Mouse (Mus musculus) intestine, embryonic 16.5 days (tissue): Measurements from ENCODE around the gene Fam89b. TPM values are rescaled to one million over a fixed set of nuclear protein-coding genes. Genes with fewer than 3 reads are reported as not detected.
A peak's percentile ranks its signal among the peaks of the same experiment; 100 is the strongest.

Experiments
- ATAC-seq: fragments of 200-750 bp; cut with Nextera tagmentation; 2 replicates; pipeline ENCODE4 v1.8.0; 2017; ENCODE audit warnings: moderate TSS enrichment, moderate library complexity
- H3K27ac ChIP-seq: fragments of 300-500 bp; sonication (generic); 2 replicates; pipeline ENCODE4 v1.5.1; 2014; ENCODE audit warnings: mild to moderate bottlenecking, low read length
- H3K27me3 ChIP-seq: fragments of 300-500 bp; sonication (generic); replicated peaks from 2 replicates; pipeline ENCODE4 v1.6.1; 2014; ENCODE audit warnings: low read length, control low read depth, mixed read lengths; ENCODE audit not compliant: control insufficient read depth, insufficient read depth
- H3K36me3 ChIP-seq: fragments of 300-500 bp; sonication (generic); 2 replicates; pipeline ENCODE4 v1.6.1; 2014; ENCODE audit warnings: low read length, control low read depth; ENCODE audit not compliant: control insufficient read depth, insufficient read depth
- H3K4me1 ChIP-seq: fragments of 300-500 bp; sonication (generic); 2 replicates; pipeline ENCODE4 v1.6.1; 2014; ENCODE audit warnings: low read length, control low read depth, mixed read lengths; ENCODE audit not compliant: control insufficient read depth, insufficient read depth
- H3K4me2 ChIP-seq: fragments of 300-500 bp; sonication (generic); 2 replicates; pipeline ENCODE4 v1.6.1; 2014; ENCODE audit warnings: low read depth, low read length, control low read depth
- H3K4me3 ChIP-seq: fragments of 300-500 bp; sonication (generic); 2 replicates; pipeline ENCODE4 v1.5.1; 2014; ENCODE audit warnings: mild to moderate bottlenecking, low read length
- H3K9ac ChIP-seq: fragments of 300-500 bp; sonication (generic); 2 replicates; pipeline ENCODE4 v1.6.1; 2014; ENCODE audit warnings: low read depth, low read length
- H3K9me3 ChIP-seq: fragments of 300-500 bp; sonication (generic); 2 replicates; pipeline ENCODE4 v1.6.1; 2016; ENCODE audit warnings: low read length, control low read depth; ENCODE audit not compliant: control insufficient read depth
- WGBS: fragments of 180-500 bp; shearing (Covaris S2); extraction: QIAGEN DNeasy Blood & Tissue Kit; methylation state at CpG from one replicate; pipeline ENCODE4 v1.1.7; 2014; 5-methylcytosine and 5-hydroxymethylcytosine counted together
- microRNA-seq: library from miRNA; unstranded; fragments of <30 nt; microRNA quantifications from one replicate; pipeline ENCODE4, GENCODE M21; 2016
- polyA plus RNA-seq: library from polyadenylated mRNA; unstranded; fragments of >200 nt; fragmentation: Nextera tagmentation; extraction: Ambion mirVana; gene quantifications from 2 replicates; pipeline ENCODE4 v1.2.1, GENCODE M21; 2015

Gene Fam89b
- polyA plus RNA-seq, 1 experiment from 2014 or later, result 57.8 TPM

- ATAC-seq, result no peak
- 0 out of 2 replicates have a peak overlapping the region, but pooled peaks have one; percentile 14 for H3K9ac ChIP-seq
- H3K4me3 ChIP-seq, result no peak overlapping the region
- peaks cover 10% of the 10 kb centered on the region for H3K4me1 ChIP-seq
- H3K4me2 ChIP-seq, result no peak overlapping the region
- H3K27ac ChIP-seq, result no peak overlapping the region; the same call in 1 of the 2 replicates
- H3K27me3 ChIP-seq, result no peaks in the 10 kb centered on the region
- no peaks in the 10 kb centered on the region for H3K9me3 ChIP-seq
- WGBS, result 89% methylated on average over 12 of the region's 12 CpGs
- H3K36me3 ChIP-seq, result peaks cover 17% of the 10 kb centered on the region
Observed at GRCm38 (mm10) chr19:5684236-5684635, 45.2 kb downstream of the Fam89b start.

GRCm38 (mm10) chr19:5680432-5680831 is 49.0 kb downstream of the Fam89b start:
- peaks cover 28% of the 10 kb centered on the region for H3K36me3 ChIP-seq
- ATAC-seq, result no peak
- 83% methylated on average over 4 of the region's 4 CpGs for WGBS

More at GRCm38 (mm10) chr19:5680432-5680831, 49.0 kb downstream of the Fam89b start:
- H3K9ac ChIP-seq, result no peak overlapping the region
- no peaks in the 10 kb centered on the region for H3K27me3 ChIP-seq
- H3K4me3 ChIP-seq, result no peak overlapping the region
- H3K27ac ChIP-seq, result no peak overlapping the region
- no peaks in the 10 kb centered on the region for H3K9me3 ChIP-seq
- H3K4me2 ChIP-seq, result no peak overlapping the region
- H3K4me1 ChIP-seq, result no peaks in the 10 kb centered on the region

Small RNA genes within 50 kb of the gene (microRNA-seq; reads per million reads assigned to microRNA genes)
- gene Mir6987, result not detected

Other genes starting within 250 kb of the Fam89b start
- gene Mus81, start 241.3 kb downstream of the Fam89b start, polyA plus RNA-seq, result 32.7 and 36.5 TPM in 2 replicates
- gene Cfl1, start 239.2 kb downstream of the Fam89b start, polyA plus RNA-seq, result 2,274 and 2,378 TPM in 2 replicates
- not detected in 2 replicates for gene 1700020D05Rik, start 225.9 kb downstream of the Fam89b start, polyA plus RNA-seq
- 6.9 and 7.4 TPM in 2 replicates for gene Snx32, start 219.1 kb downstream of the Fam89b start, polyA plus RNA-seq
- 24.4 and 25.6 TPM in 2 replicates for gene Ovol1, start 169.0 kb downstream of the Fam89b start, polyA plus RNA-seq
- gene Ap5b1, start 161.6 kb downstream of the Fam89b start, polyA plus RNA-seq, result 10.3 and 10.8 TPM in 2 replicates
- gene Rnaseh2c, start 127.8 kb downstream of the Fam89b start, polyA plus RNA-seq, result 111 and 131 TPM in 2 replicates
- gene Kat5, start 119.4 kb downstream of the Fam89b start, polyA plus RNA-seq, result 40.2 and 40.9 TPM in 2 replicates
- gene Rela, start 92.2 kb downstream of the Fam89b start, polyA plus RNA-seq, result 43.2 and 43.9 TPM in 2 replicates
- 15.8 and 20.8 TPM in 2 replicates for gene Sipa1, start 65.9 kb downstream of the Fam89b start, polyA plus RNA-seq
- 28.7 and 33.7 TPM in 2 replicates for gene Map3k11, start 40.9 kb downstream of the Fam89b start, polyA plus RNA-seq
- gene Pcnx3, start 40.7 kb downstream of the Fam89b start, polyA plus RNA-seq, result 15.1 and 16.8 TPM in 2 replicates
- gene Kcnk7, start 25.3 kb downstream of the Fam89b start, polyA plus RNA-seq, result 0.13 and 0.34 TPM in 2 replicates
- 48.6 and 49.7 TPM in 2 replicates for gene Ehbp1l1, start 3.3 kb downstream of the Fam89b start, polyA plus RNA-seq
- gene Ltbp3, start 11.3 kb upstream of the Fam89b start, polyA plus RNA-seq, result 14.0 and 20.8 TPM in 2 replicates
- 58.9 and 64.3 TPM in 2 replicates for gene Scyl1, start 41.8 kb upstream of the Fam89b start, polyA plus RNA-seq
- gene Frmd8, start 145.6 kb upstream of the Fam89b start, polyA plus RNA-seq, result 31.1 and 31.7 TPM in 2 replicates
- gene Slc25a45, start 148.2 kb upstream of the Fam89b start, polyA plus RNA-seq, result 3.4 and 4.1 TPM in 2 replicates
- 1.5 and 1.7 TPM in 2 replicates for gene Tigd3, start 164.5 kb upstream of the Fam89b start, polyA plus RNA-seq
- gene Dpf2, start 183.4 kb upstream of the Fam89b start, polyA plus RNA-seq, result 109 and 119 TPM in 2 replicates
- 14.7 and 15.1 TPM in 2 replicates for gene Cdc42ep2, start 195.2 kb upstream of the Fam89b start, polyA plus RNA-seq
- gene Pola2, start 234.5 kb upstream of the Fam89b start, polyA plus RNA-seq, result 58.4 and 61.7 TPM in 2 replicates